10 mouse cellular contexts compared by ENCODE assay signal in the genomic region with DNA sequence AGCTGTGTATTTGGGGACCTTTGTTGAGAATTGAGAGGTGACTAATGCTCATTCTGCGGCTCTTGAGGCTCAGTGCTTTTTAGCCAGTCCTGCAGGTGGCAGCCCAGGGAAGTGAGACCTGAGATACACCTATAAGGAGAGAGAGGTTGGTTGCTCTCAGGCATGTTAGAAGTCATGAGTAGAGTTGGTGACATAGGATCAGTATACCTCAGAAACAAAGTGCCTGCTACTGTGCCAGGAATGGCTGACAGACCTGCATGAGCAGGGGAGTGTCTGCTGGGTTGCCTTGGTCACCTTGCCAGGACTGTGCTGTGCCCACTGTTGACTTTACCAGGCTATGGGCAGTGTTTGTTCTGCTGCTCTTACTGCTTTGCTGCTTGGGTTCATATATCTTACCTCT.
DNase-seq lines count a peak whose midpoint lies in the region; ATAC-seq lines count a peak whose summit lies in the region.
"Had no signal": no experiment of that assay in that cellular context is flagged by ENCODE, and none has a peak within 500 bp of the region (broad histone marks: within the 10 kb centered on the region; RNA-seq: fewer than 3 reads in every experiment).

No protein-coding gene starts in this region.

- H3K27ac ChIP-seq in forebrain, embryonic 12.5 days, result no peak overlapping the region
- H3K27ac ChIP-seq in forebrain, embryonic 16.5 days (ENCODE audit: low read length), result no peak overlapping the region
- peak overlapping the region; percentile 85; the same call in 1 of the 2 replicates for H3K27ac ChIP-seq in neural tube, embryonic 11.5 days (ENCODE audit: low read depth, low read length)
- H3K27ac ChIP-seq in stomach, embryonic 15.5 days, result peak overlapping the region; percentile 57

- no peak overlapping the region for H3K4me2 ChIP-seq in forebrain, embryonic 12.5 days
- H3K4me2 ChIP-seq in forebrain, embryonic 16.5 days (ENCODE audit: low read length), result no peak overlapping the region
- H3K4me2 ChIP-seq in neural tube, embryonic 11.5 days (ENCODE audit: low read depth), result no peak overlapping the region
- no peak overlapping the region for H3K4me2 ChIP-seq in stomach, embryonic 15.5 days

- no peaks in the 10 kb centered on the region for H3K9me3 ChIP-seq in forebrain, embryonic 12.5 days
- no peaks in the 10 kb centered on the region for H3K9me3 ChIP-seq in forebrain, embryonic 16.5 days (ENCODE audit: control insufficient read depth, low read length)
- H3K9me3 ChIP-seq in neural tube, embryonic 11.5 days (ENCODE audit: control insufficient read depth, low read length), result no peaks in the 10 kb centered on the region
- no peaks in the 10 kb centered on the region for H3K9me3 ChIP-seq in stomach, embryonic 15.5 days

- 90% methylated on average over 1 of the region's 1 CpGs for WGBS in forebrain, embryonic 12.5 days
- WGBS in forebrain, embryonic 16.5 days, result 84% methylated on average over 1 of the region's 1 CpGs
- 93% methylated on average over 1 of the region's 1 CpGs for WGBS in neural tube, embryonic 11.5 days
- WGBS in stomach, embryonic 15.5 days, result 69% methylated on average over 1 of the region's 1 CpGs

- H3K4me1 ChIP-seq in forebrain, embryonic 12.5 days, result peaks cover 23% of the 10 kb centered on the region
- peaks cover 11% of the 10 kb centered on the region for H3K4me1 ChIP-seq in forebrain, embryonic 16.5 days (replicated peaks; ENCODE audit: control insufficient read depth, insufficient read depth, low read length)
- H3K4me1 ChIP-seq in neural tube, embryonic 11.5 days (ENCODE audit: control insufficient read depth, insufficient read depth, low read length), result peaks cover 17% of the 10 kb centered on the region
- no peaks in the 10 kb centered on the region; the same call in 1 of the 2 replicates for H3K4me1 ChIP-seq in stomach, embryonic 15.5 days

- H3K27me3 ChIP-seq in forebrain, embryonic 12.5 days, result no peaks in the 10 kb centered on the region
- no peaks in the 10 kb centered on the region for H3K27me3 ChIP-seq in forebrain, embryonic 16.5 days (replicated peaks; ENCODE audit: control insufficient read depth, insufficient read depth, low read length)
- H3K27me3 ChIP-seq in neural tube, embryonic 11.5 days (ENCODE audit: control insufficient read depth, insufficient read depth, low read length), result no peaks in the 10 kb centered on the region
- no peaks in the 10 kb centered on the region for H3K27me3 ChIP-seq in stomach, embryonic 15.5 days (replicated peaks)

- H3K9ac ChIP-seq in forebrain, embryonic 12.5 days, result no peak overlapping the region
- no peak overlapping the region for H3K9ac ChIP-seq in forebrain, embryonic 16.5 days (replicated peaks; ENCODE audit: low read depth, low read length)
- no peak overlapping the region for H3K9ac ChIP-seq in neural tube, embryonic 11.5 days (ENCODE audit: low read length)
- H3K9ac ChIP-seq in stomach, embryonic 15.5 days, result no peak overlapping the region

- H3K4me3 ChIP-seq in forebrain, embryonic 12.5 days (replicated peaks), result no peak overlapping the region
- H3K4me3 ChIP-seq in forebrain, embryonic 16.5 days (replicated peaks; ENCODE audit: low read length), result no peak overlapping the region
- no peak overlapping the region for H3K4me3 ChIP-seq in neural tube, embryonic 11.5 days (ENCODE audit: low read depth, low read length)
- H3K4me3 ChIP-seq in stomach, embryonic 15.5 days (replicated peaks), result no peak overlapping the region

- ATAC-seq in forebrain, embryonic 12.5 days (ENCODE audit: low FRiP score), result 0 out of 2 replicates have a peak, but pooled peaks have one; percentile 14
- ATAC-seq in forebrain, embryonic 16.5 days, result no peak
- ATAC-seq in neural tube, embryonic 11.5 days (ENCODE audit: insufficient read depth, low FRiP score, low TSS enrichment), result 0 out of 2 replicates have a peak, but pooled peaks have one; percentile 7
- ATAC-seq in stomach, embryonic 15.5 days (ENCODE audit: insufficient read depth, low FRiP score, low read depth), result peak; percentile 77
- ATAC-seq: inflammation-experienced regulatory T-cells, adult 6 months had no signal

- peaks cover 10% of the 10 kb centered on the region; the same call in 1 of the 2 replicates for H3K36me3 ChIP-seq in forebrain, embryonic 12.5 days (replicated peaks)
- H3K36me3 ChIP-seq in forebrain, embryonic 16.5 days (ENCODE audit: control insufficient read depth, insufficient read depth), result no peaks in the 10 kb centered on the region
- H3K36me3 ChIP-seq in neural tube, embryonic 11.5 days (ENCODE audit: control insufficient read depth, insufficient read depth, low read length), result peaks cover 2% of the 10 kb centered on the region; the same call in 1 of the 2 replicates
- H3K36me3 ChIP-seq in stomach, embryonic 15.5 days, result peaks cover 7% of the 10 kb centered on the region; the same call in 1 of the 2 replicates

- DNase-seq in neural tube, embryonic 11.5 days (ENCODE audit: low spot score), result no peak
- no peak for DNase-seq in neural tube, embryonic 10.5 days (ENCODE audit: extremely low spot score, low spot score)
- peak; percentile 19 for DNase-seq in lung, postnatal 10 days
- no peak for DNase-seq in thymus, postnatal 10 days (ENCODE audit: low spot score in 2 of 2)
- no peak for DNase-seq in left cerebral cortex, adult 8-10 months (ENCODE audit: low spot score in 2 of 2)
- DNase-seq: adrenal gland, postnatal 36 days had no signal

Comparison
In these comparisons a context has a peak if more than half of its experiments do, and no peak if none do; other contexts are left out.
1. H3K27ac ChIP-seq: peak in neural tube, embryonic 11.5 days (single experiment) and stomach, embryonic 15.5 days (single experiment); none in forebrain, embryonic 12.5 days (single experiment) and forebrain, embryonic 16.5 days (single experiment).